Mouse (Mus musculus) lung, adult 2 months (tissue): ENCODE data around the gene Ncbp1.

ENCODE experiments used
- CTCF ChIP-seq: fragments of 200-500 bp; IDR thresholded peaks from 2 replicates; pipeline ENCODE4 v1.5.1; 2011; ENCODE audit warnings: mild to moderate bottlenecking, low read length, control low read depth; ENCODE audit not compliant: insufficient read depth
- POLR2A ChIP-seq: fragments of 200-500 bp; IDR thresholded peaks from 2 replicates; pipeline ENCODE4 v1.6.1; 2011; ENCODE audit warnings: low read depth, mild to moderate bottlenecking, control low read depth, low read length, borderline replicate concordance; ENCODE audit errors: extremely low read depth

DNA sequence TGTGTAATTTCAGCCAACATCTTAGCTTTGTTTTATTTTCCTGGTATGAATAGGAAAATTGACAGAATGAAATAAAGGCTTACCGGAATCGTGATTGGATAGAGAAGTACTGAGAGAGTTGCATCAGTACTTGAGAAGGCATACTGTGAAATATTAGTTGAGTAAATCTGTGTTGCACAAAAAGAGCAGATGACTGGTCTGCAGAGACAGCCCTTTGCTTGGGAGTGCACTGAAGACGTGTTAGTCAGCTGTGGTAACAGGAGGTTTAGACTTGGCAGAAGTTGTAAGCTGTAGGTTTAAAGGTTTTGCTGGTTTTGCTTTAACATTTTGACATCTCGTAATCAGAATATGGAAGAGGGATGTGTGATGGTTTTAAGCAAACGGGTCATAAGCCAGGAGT lies 27.4 kb downstream of the Ncbp1 start:
- no peak for TF ChIP-seq CTCF
- TF ChIP-seq POLR2A = no peak
